Comparison of ENCODE assay signal across 8 mouse cellular contexts in the genomic region with DNA sequence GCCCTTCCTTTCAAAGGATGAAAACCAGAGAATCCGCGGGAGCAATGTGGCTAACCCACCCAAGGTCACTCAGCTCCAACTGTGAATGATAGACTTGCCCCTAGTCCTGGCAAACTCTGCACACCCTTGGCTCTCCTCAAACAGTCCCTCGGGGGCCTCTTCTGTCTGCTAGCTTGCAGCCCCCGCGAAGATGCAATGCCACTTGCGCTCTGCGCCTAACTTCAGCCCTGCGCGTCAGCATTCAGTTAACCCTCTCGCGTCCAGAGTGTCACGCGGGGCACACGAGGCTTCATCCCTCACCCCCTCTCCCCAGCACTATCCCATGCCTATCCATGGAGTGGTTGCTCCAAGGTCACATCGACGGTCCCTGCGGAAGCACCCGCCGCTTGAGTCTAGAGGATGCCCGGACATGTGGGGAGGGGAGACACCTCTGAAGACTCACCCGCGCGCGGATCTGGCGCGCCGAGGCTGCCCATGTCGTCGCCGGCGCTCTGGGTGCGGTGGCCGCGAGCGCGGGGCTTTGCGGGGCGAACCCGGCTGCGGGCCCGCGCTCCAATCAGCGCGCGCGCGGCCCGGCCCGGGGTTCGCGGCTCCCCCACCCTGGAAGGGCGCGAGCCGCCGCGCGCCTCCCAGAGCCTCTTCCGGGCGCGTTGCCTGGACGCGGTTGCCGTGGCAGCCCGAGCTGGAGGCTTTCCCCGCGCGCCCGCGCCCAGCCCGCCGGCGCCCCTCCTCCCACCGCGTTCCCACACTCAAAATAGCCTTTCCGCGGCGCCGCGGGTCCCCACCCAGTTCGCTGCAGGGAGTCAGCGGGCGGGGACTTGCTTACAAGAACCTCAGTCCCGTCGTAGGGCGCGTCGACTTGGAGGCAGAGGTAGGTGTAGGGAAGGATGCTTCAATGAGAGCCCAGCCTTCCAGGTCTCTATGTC. TPM values are rescaled to one million over a fixed set of nuclear protein-coding genes. Genes with fewer than 3 reads are reported as not detected.
DNase-seq lines count a peak whose midpoint lies in the region; ATAC-seq and TF ChIP-seq lines count a peak whose summit lies in the region.

No protein-coding gene starts in this region.

- no peaks in the 10 kb centered on the region for H3K9me3 ChIP-seq in embryonic facial prominence, embryonic 15.5 days (replicated peaks)
- no peaks in the 10 kb centered on the region for H3K9me3 ChIP-seq in heart, embryonic 12.5 days (replicated peaks)
- no peaks in the 10 kb centered on the region for H3K9me3 ChIP-seq in kidney, embryonic 16.5 days (ENCODE audit: low read length)
- H3K9me3 ChIP-seq in limb, embryonic 14.5 days (ENCODE audit: control insufficient read depth, low read length): no peaks in the 10 kb centered on the region

- H3K79me2 ChIP-seq in myocyte (ENCODE audit: control insufficient read depth, insufficient read depth): no peaks in the 10 kb centered on the region

- TF ChIP-seq POLR2A in limb, embryonic 14.5 days (IDR thresholded peaks at IDR 0.05; ENCODE audit: borderline replicate concordance, extremely low read depth, insufficient read depth, insufficient read length): no peak
- no peak for TF ChIP-seq POLR2A in myocyte (IDR thresholded peaks at IDR 0.05; ENCODE audit: insufficient read length, low read depth)

- no peaks in the 10 kb centered on the region for H3K36me3 ChIP-seq in embryonic facial prominence, embryonic 15.5 days
- H3K36me3 ChIP-seq in heart, embryonic 12.5 days: no peaks in the 10 kb centered on the region
- H3K36me3 ChIP-seq in kidney, embryonic 16.5 days (ENCODE audit: insufficient read depth, low read length): no peaks in the 10 kb centered on the region
- H3K36me3 ChIP-seq in limb, embryonic 14.5 days (ENCODE audit: control insufficient read depth, insufficient read depth, low read length): no peaks in the 10 kb centered on the region
- H3K36me3 ChIP-seq in myocyte (ENCODE audit: control insufficient read depth, insufficient read depth): no peaks in the 10 kb centered on the region

- under 1% methylated on average over 87 of the region's 87 CpGs for WGBS in embryonic facial prominence, embryonic 15.5 days
- WGBS in heart, embryonic 12.5 days: 2% methylated on average over 79 of the region's 87 CpGs
- under 1% methylated on average over 70 of the region's 87 CpGs for WGBS in kidney, embryonic 16.5 days
- WGBS in limb, embryonic 14.5 days: under 1% methylated on average over 62 of the region's 87 CpGs

- H3K4me1 ChIP-seq in embryonic facial prominence, embryonic 15.5 days: peaks cover 16% of the 10 kb centered on the region
- peaks cover 31% of the 10 kb centered on the region for H3K4me1 ChIP-seq in heart, embryonic 12.5 days (replicated peaks)
- peaks cover 38% of the 10 kb centered on the region for H3K4me1 ChIP-seq in kidney, embryonic 16.5 days (ENCODE audit: insufficient read depth, low read length)
- H3K4me1 ChIP-seq in limb, embryonic 14.5 days (ENCODE audit: control insufficient read depth, insufficient read depth, low read length): peaks cover 15% of the 10 kb centered on the region

- H3K9ac ChIP-seq in embryonic facial prominence, embryonic 15.5 days: peak overlapping the region; percentile 42
- peak overlapping the region; percentile 77 for H3K9ac ChIP-seq in heart, embryonic 12.5 days
- peak overlapping the region; percentile 64 for H3K9ac ChIP-seq in kidney, embryonic 16.5 days (replicated peaks; ENCODE audit: low read length)
- peak overlapping the region; percentile 56 for H3K9ac ChIP-seq in limb, embryonic 14.5 days (ENCODE audit: low read depth, low read length, severe bottlenecking)

- DNase-seq in urinary bladder, adult 18-20 months (ENCODE audit: low spot score in 2 of 2): peak; percentile 37 to 54
- DNase-seq in urinary bladder, postnatal 10 days (ENCODE audit: low spot score): no peak
- DNase-seq in limb, embryonic 14.5 days (ENCODE audit: low spot score): peak; percentile 61
- peak; percentile 76 for DNase-seq in testis, postnatal 10 days (ENCODE audit: low spot score)

- H3K27me3 ChIP-seq in embryonic facial prominence, embryonic 15.5 days: peaks cover 14% of the 10 kb centered on the region
- peaks cover 22% of the 10 kb centered on the region; the same call in 1 of the 2 replicates for H3K27me3 ChIP-seq in heart, embryonic 12.5 days (replicated peaks)
- no peaks in the 10 kb centered on the region for H3K27me3 ChIP-seq in kidney, embryonic 16.5 days (ENCODE audit: insufficient read depth, low read length)
- no peaks in the 10 kb centered on the region; the same call in 1 of the 2 replicates for H3K27me3 ChIP-seq in limb, embryonic 14.5 days (ENCODE audit: control insufficient read depth, insufficient read depth, low read length)
- peaks cover 6% of the 10 kb centered on the region for H3K27me3 ChIP-seq in myocyte (ENCODE audit: control insufficient read depth, insufficient read depth, insufficient read length)

- peak overlapping the region; percentile 59 for H3K4me3 ChIP-seq in embryonic facial prominence, embryonic 15.5 days (replicated peaks)
- peak overlapping the region; percentile 80 for H3K4me3 ChIP-seq in heart, embryonic 12.5 days
- H3K4me3 ChIP-seq in kidney, embryonic 16.5 days (ENCODE audit: low read length): peak overlapping the region; percentile 58
- H3K4me3 ChIP-seq in limb, embryonic 14.5 days (replicated peaks; ENCODE audit: low read length): peak overlapping the region; percentile 54
- no peak overlapping the region for H3K4me3 ChIP-seq in myocyte

- H3K4me2 ChIP-seq in embryonic facial prominence, embryonic 15.5 days (replicated peaks): peak overlapping the region; percentile 92
- peak overlapping the region; percentile 97 for H3K4me2 ChIP-seq in heart, embryonic 12.5 days
- peak overlapping the region; percentile 67 for H3K4me2 ChIP-seq in kidney, embryonic 16.5 days (replicated peaks; ENCODE audit: low read depth, low read length)
- H3K4me2 ChIP-seq in limb, embryonic 14.5 days (replicated peaks; ENCODE audit: low read depth, low read length, severe bottlenecking): peak overlapping the region; percentile 97
- H3K4me2 ChIP-seq in myocyte (ENCODE audit: low read depth): peak overlapping the region; percentile 72

- H3K27ac ChIP-seq in embryonic facial prominence, embryonic 15.5 days (replicated peaks): no peak overlapping the region
- peak overlapping the region; percentile 40; the same call in 1 of the 2 replicates for H3K27ac ChIP-seq in heart, embryonic 12.5 days (ENCODE audit: poor library complexity, severe bottlenecking)
- H3K27ac ChIP-seq in kidney, embryonic 16.5 days (ENCODE audit: low read length): peak overlapping the region; percentile 88
- H3K27ac ChIP-seq in limb, embryonic 14.5 days (replicated peaks; ENCODE audit: low read depth, low read length): no peak overlapping the region

- no peak overlapping the region for H3ac ChIP-seq in myocyte (ENCODE audit: control insufficient read depth, insufficient read length)

- peak; percentile 86 for ATAC-seq in embryonic facial prominence, embryonic 15.5 days (ENCODE audit: insufficient number of reproducible peaks, low FRiP score, low TSS enrichment, low read depth)
- peak; percentile 79 for ATAC-seq in heart, embryonic 12.5 days (ENCODE audit: insufficient number of reproducible peaks, low FRiP score)
- peak; percentile 74 for ATAC-seq in kidney, embryonic 16.5 days (ENCODE audit: low FRiP score, low TSS enrichment)
- ATAC-seq in limb, embryonic 14.5 days (ENCODE audit: low FRiP score, low read depth): peak; percentile 72

TF ChIP-seq in myocyte, 11 proteins besides CTCF, POLR2A, EP300 and RAD21:
- TF ChIP-seq SRF (IDR thresholded peaks at IDR 0.05; ENCODE audit: control insufficient read depth, insufficient read length, low read depth) (no peak), MAX (IDR thresholded peaks at IDR 0.05; ENCODE audit: low read depth) (no peak), REST (IDR thresholded peaks at IDR 0.05; ENCODE audit: insufficient read depth, insufficient read length) (no peak), MYOD1 (IDR thresholded peaks at IDR 0.05; ENCODE audit: control insufficient read depth in 1 of 3, insufficient read length in 2 of 3, low read depth in 2 of 3) (peak in 1 of 3 experiments; percentile 7)

RNA-seq across cellular contexts. Expression of gene Fam81a, which starts 1.2 kb away (rescaled TPM):
- polyA plus RNA-seq in embryonic facial prominence, embryonic 15.5 days (2015; fragmentation: Nextera tagmentation; extraction: Ambion mirVana): 12.5 and 13.8 TPM in 2 replicates
- 31.5 and 35.0 TPM in 2 replicates for polyA plus RNA-seq in heart, embryonic 12.5 days (2016; fragmentation: Nextera tagmentation; extraction: Ambion mirVana)
- polyA plus RNA-seq in kidney, embryonic 16.5 days (2015; fragmentation: Nextera tagmentation; extraction: Ambion mirVana): 14.6 and 14.9 TPM in 2 replicates
- polyA plus RNA-seq in limb, embryonic 14.5 days (2012; rRNA removed): 3.2 TPM in 2 replicates
- polyA plus RNA-seq in limb, embryonic 14.5 days (2014; fragmentation: Nextera tagmentation; extraction: Ambion mirVana): 6.2 and 6.7 TPM in 2 replicates
- polyA plus RNA-seq in myocyte (2012; fragmentation: generic; extraction: Trizol): 0.20 TPM

Comparison
In these comparisons a context has a peak if more than half of its experiments do, and no peak if none do; other contexts are left out.
1. H3K27ac ChIP-seq: peak in heart, embryonic 12.5 days (single experiment) and kidney, embryonic 16.5 days (single experiment); none in embryonic facial prominence, embryonic 15.5 days (single experiment) and limb, embryonic 14.5 days (single experiment).
2. Peak in every context shown above with its lines, with median percentiles within 50 percentile points of each other: ATAC-seq, H3K4me2 ChIP-seq and H3K9ac ChIP-seq.